Mouse (Mus musculus) testis, adult 2 months (tissue): ENCODE measurements around the gene Fyn.

Source experiments
- CTCF ChIP-seq: fragments of 200-500 bp; IDR thresholded peaks from 2 replicates; pipeline ENCODE4 v1.5.1; 2012; ENCODE audit warnings: low read depth, mild to moderate bottlenecking, inconsistent platforms, low read length, moderate library complexity; ENCODE audit not compliant: control insufficient read depth, insufficient read depth, insufficient replicate concordance
- POLR2A ChIP-seq: fragments of 200-500 bp; IDR thresholded peaks from 2 replicates; pipeline ENCODE4 v1.6.1; 2012; ENCODE audit warnings: low read depth, mild to moderate bottlenecking, inconsistent platforms, low read length, moderate library complexity; ENCODE audit not compliant: control insufficient read depth

DNA sequence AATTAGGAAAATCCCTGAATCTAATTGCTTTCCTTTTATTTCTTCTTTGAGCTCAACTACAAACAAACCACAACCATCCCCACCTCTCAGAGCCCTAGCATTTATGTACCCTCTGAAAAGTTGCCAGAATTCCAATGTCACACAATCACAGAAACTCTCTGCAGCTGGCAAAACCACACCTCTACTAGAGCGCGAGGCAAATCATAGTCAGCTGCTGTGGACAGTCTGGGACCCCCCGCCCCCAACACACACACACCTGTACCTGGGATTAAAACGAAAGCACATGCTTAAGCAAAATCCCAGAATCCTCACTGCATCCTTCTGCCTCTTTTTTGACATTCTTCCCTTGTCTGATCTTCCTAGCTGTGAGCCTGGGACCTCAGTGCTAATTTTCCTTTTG lies 230.9 kb downstream of the Fyn start:
- TF ChIP-seq CTCF (no peak), POLR2A (no peak)
